ENCODE assay signal across 25 mouse cellular contexts in the genomic region with DNA sequence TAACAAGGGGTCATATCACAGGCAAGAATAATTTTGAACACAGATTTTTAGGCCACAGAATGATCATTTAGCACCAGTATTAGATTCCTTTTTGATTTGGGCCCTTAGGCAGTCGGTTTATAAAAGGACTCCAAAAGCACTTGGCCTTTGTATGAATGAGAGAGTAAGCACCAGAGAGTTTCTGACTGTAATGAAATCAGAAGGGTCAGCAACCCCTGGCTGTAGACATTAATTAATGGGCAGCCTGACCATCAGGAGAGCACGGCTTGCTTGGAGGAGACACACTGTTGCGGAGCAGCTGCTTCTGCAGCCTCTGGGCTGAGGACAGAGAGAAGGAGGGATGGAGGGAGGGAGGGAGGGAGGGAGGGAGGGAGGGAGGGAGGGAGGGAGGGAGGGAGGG. TPM values are rescaled to one million over a fixed set of nuclear protein-coding genes. Genes with fewer than 3 reads are reported as not detected.
DNase-seq lines count a peak whose midpoint lies in the region; ATAC-seq and TF ChIP-seq lines count a peak whose summit lies in the region.
"Had no signal": no experiment of that assay in that cellular context is flagged by ENCODE, and none has a peak within 500 bp of the region (broad histone marks: within the 10 kb centered on the region; RNA-seq: fewer than 3 reads in every experiment).

No protein-coding gene starts in this region.

- TF ChIP-seq CTCF in kidney, adult 2 months (conservative IDR thresholded peaks at IDR 0.05; ENCODE audit: insufficient read depth, insufficient read length, low read depth, low read length): no peak
- TF ChIP-seq CTCF in forebrain, postnatal 0 days (IDR thresholded peaks at IDR 0.05; ENCODE audit: low read depth): no peak

- no peak overlapping the region for H3K9ac ChIP-seq in midbrain, embryonic 15.5 days
- H3K9ac ChIP-seq in embryonic facial prominence, embryonic 14.5 days (ENCODE audit: low read depth, low read length): no peak overlapping the region
- no peak overlapping the region for H3K9ac ChIP-seq in forebrain, postnatal 0 days
- H3K9ac ChIP-seq: forebrain, embryonic 12.5 days; heart, embryonic 15.5 days; limb, embryonic 15.5 days; liver, embryonic 15.5 days; neural tube, embryonic 12.5 days had no signal

- no peak overlapping the region for H3K27ac ChIP-seq in kidney, adult 2 months (ENCODE audit: insufficient read depth, low read depth, low read length)
- H3K27ac ChIP-seq in midbrain, embryonic 10.5 days (replicated peaks): peak overlapping the region; percentile 49; the same call in 1 of the 2 replicates
- H3K27ac ChIP-seq in midbrain, embryonic 15.5 days: no peak overlapping the region
- no peak overlapping the region for H3K27ac ChIP-seq in embryonic facial prominence, embryonic 14.5 days (replicated peaks; ENCODE audit: low read depth, low read length)
- H3K27ac ChIP-seq in forebrain, postnatal 0 days (ENCODE audit: low read depth, low read length): no peak overlapping the region
- H3K27ac ChIP-seq: forebrain, embryonic 12.5 days; heart, adult 2 months; heart, embryonic 15.5 days; limb, embryonic 15.5 days; liver, embryonic 15.5 days; neural tube, embryonic 12.5 days had no signal

- no peak for ATAC-seq in midbrain, embryonic 15.5 days (replicated peaks)
- peak; percentile 60; the same call in 1 of the 2 replicates for ATAC-seq in embryonic facial prominence, embryonic 14.5 days (ENCODE audit: low read depth)
- ATAC-seq in forebrain, postnatal 0 days: no peak

- no peaks in the 10 kb centered on the region for H3K36me3 ChIP-seq in kidney, adult 2 months (ENCODE audit: control insufficient read depth, insufficient read depth, low read length)
- H3K36me3 ChIP-seq in midbrain, embryonic 10.5 days: no peaks in the 10 kb centered on the region
- H3K36me3 ChIP-seq in midbrain, embryonic 15.5 days (replicated peaks): no peaks in the 10 kb centered on the region
- H3K36me3 ChIP-seq in embryonic facial prominence, embryonic 14.5 days (ENCODE audit: control insufficient read depth, insufficient read depth, low read length): no peaks in the 10 kb centered on the region
- no peaks in the 10 kb centered on the region for H3K36me3 ChIP-seq in forebrain, postnatal 0 days (ENCODE audit: insufficient read depth)
- H3K36me3 ChIP-seq: forebrain, embryonic 12.5 days; heart, embryonic 15.5 days; limb, embryonic 15.5 days; liver, embryonic 15.5 days; neural tube, embryonic 12.5 days had no signal

- no peaks in the 10 kb centered on the region for H3K27me3 ChIP-seq in kidney, adult 2 months (replicated peaks; ENCODE audit: control insufficient read depth, insufficient read depth, low read length)
- no peaks in the 10 kb centered on the region for H3K27me3 ChIP-seq in midbrain, embryonic 10.5 days (ENCODE audit: low read depth, poor library complexity, severe bottlenecking)
- H3K27me3 ChIP-seq in midbrain, embryonic 15.5 days (replicated peaks): no peaks in the 10 kb centered on the region
- H3K27me3 ChIP-seq in embryonic facial prominence, embryonic 14.5 days (replicated peaks; ENCODE audit: control insufficient read depth, insufficient read depth, low read length): no peaks in the 10 kb centered on the region
- no peaks in the 10 kb centered on the region for H3K27me3 ChIP-seq in forebrain, postnatal 0 days (ENCODE audit: insufficient read depth, low read length)
- H3K27me3 ChIP-seq: forebrain, embryonic 12.5 days; heart, embryonic 15.5 days; limb, embryonic 15.5 days; liver, embryonic 15.5 days; neural tube, embryonic 12.5 days had no signal

- no peak overlapping the region for H3K4me3 ChIP-seq in kidney, adult 2 months (ENCODE audit: insufficient read depth, low read depth, low read length)
- H3K4me3 ChIP-seq in midbrain, embryonic 10.5 days: no peak overlapping the region
- H3K4me3 ChIP-seq in midbrain, embryonic 15.5 days: no peak overlapping the region
- no peak overlapping the region for H3K4me3 ChIP-seq in embryonic facial prominence, embryonic 14.5 days (ENCODE audit: low read depth, low read length)
- no peak overlapping the region for H3K4me3 ChIP-seq in forebrain, postnatal 0 days (ENCODE audit: low read depth, low read length)
- H3K4me3 ChIP-seq: forebrain, embryonic 12.5 days; heart, adult 2 months; heart, embryonic 15.5 days; limb, embryonic 15.5 days; liver, embryonic 15.5 days; neural tube, embryonic 12.5 days had no signal

- no peaks in the 10 kb centered on the region for H3K4me1 ChIP-seq in kidney, adult 2 months (ENCODE audit: control insufficient read depth, insufficient read depth, low read length)
- H3K4me1 ChIP-seq in midbrain, embryonic 10.5 days: peaks cover 8% of the 10 kb centered on the region
- H3K4me1 ChIP-seq in midbrain, embryonic 15.5 days: no peaks in the 10 kb centered on the region
- H3K4me1 ChIP-seq in embryonic facial prominence, embryonic 14.5 days (ENCODE audit: control insufficient read depth, insufficient read depth, low read length): peaks cover 3% of the 10 kb centered on the region; the same call in 1 of the 2 replicates
- no peaks in the 10 kb centered on the region for H3K4me1 ChIP-seq in forebrain, postnatal 0 days (ENCODE audit: insufficient read depth)
- H3K4me1 ChIP-seq: heart, embryonic 15.5 days; limb, embryonic 15.5 days; liver, embryonic 15.5 days; neural tube, embryonic 12.5 days had no signal

- no peak overlapping the region for H3K4me2 ChIP-seq in midbrain, embryonic 15.5 days
- no peak overlapping the region for H3K4me2 ChIP-seq in embryonic facial prominence, embryonic 14.5 days (ENCODE audit: low read depth, low read length)
- H3K4me2 ChIP-seq in forebrain, postnatal 0 days (ENCODE audit: low read depth): no peak overlapping the region
- H3K4me2 ChIP-seq: forebrain, embryonic 12.5 days; heart, embryonic 15.5 days; limb, embryonic 15.5 days; liver, embryonic 15.5 days; neural tube, embryonic 12.5 days had no signal

- TF ChIP-seq POLR2A in kidney, adult 2 months (IDR thresholded peaks at IDR 0.05; ENCODE audit: low read depth, low read length): no peak

- H3K9me3 ChIP-seq in midbrain, embryonic 10.5 days (replicated peaks): no peaks in the 10 kb centered on the region
- no peaks in the 10 kb centered on the region for H3K9me3 ChIP-seq in midbrain, embryonic 15.5 days
- H3K9me3 ChIP-seq in embryonic facial prominence, embryonic 14.5 days (ENCODE audit: control insufficient read depth, low read length): no peaks in the 10 kb centered on the region
- no peaks in the 10 kb centered on the region for H3K9me3 ChIP-seq in forebrain, postnatal 0 days (ENCODE audit: low read length)
- H3K9me3 ChIP-seq: forebrain, embryonic 12.5 days; heart, embryonic 15.5 days; limb, embryonic 15.5 days; liver, embryonic 15.5 days; neural tube, embryonic 12.5 days had no signal

- peak; percentile 44 for DNase-seq in kidney, postnatal 10 days
- DNase-seq in kidney, adult 2 months: no peak
- no peak for DNase-seq in midbrain, embryonic 10.5 days (ENCODE audit: low spot score)
- DNase-seq in embryonic facial prominence, embryonic 14.5 days (ENCODE audit: low spot score): no peak
- peak; percentile 84 for DNase-seq in retina, embryonic 14.5 days (ENCODE audit: low spot score)
- DNase-seq in forebrain, postnatal 0 days: no peak
- DNase-seq in cerebellum, adult 11-12 months: no peak
- DNase-seq: adrenal gland, adult 2 months; cerebellum, adult 9-10 months; gastrocnemius, postnatal 10 days; heart, adult 2 months; heart, postnatal 4 days; kidney, adult 18-20 months; right cerebral cortex, postnatal 14 days; spleen, adult 18-20 months had no signal

- WGBS in kidney, adult 2 months: 55% methylated on average over 3 of the region's 3 CpGs
- WGBS in midbrain, embryonic 10.5 days: 66% methylated on average over 3 of the region's 3 CpGs
- 58% methylated on average over 3 of the region's 3 CpGs for WGBS in midbrain, embryonic 15.5 days
- WGBS in embryonic facial prominence, embryonic 14.5 days: 39% methylated on average over 3 of the region's 3 CpGs
- WGBS in forebrain, postnatal 0 days: 39% methylated on average over 3 of the region's 3 CpGs

RNA-seq across cellular contexts. Expression of a gene that starts 30.4 kb away (rescaled TPM):
- not detected in 2 replicates for polyA plus RNA-seq in kidney, adult 2 months (2012; rRNA removed)
- not detected in 2 replicates for polyA plus RNA-seq in midbrain, embryonic 10.5 days (2016; fragmentation: Nextera tagmentation; extraction: Ambion mirVana)
- polyA plus RNA-seq in midbrain, embryonic 15.5 days (2015; fragmentation: Nextera tagmentation; extraction: Ambion mirVana): not detected in 2 replicates
- polyA plus RNA-seq in embryonic facial prominence, embryonic 14.5 days (2014; fragmentation: Nextera tagmentation; extraction: Ambion mirVana): not detected in 2 replicates
- total RNA-seq in forebrain, postnatal 0 days (2014; rRNA removed): not detected in 2 replicates
- not detected in 2 replicates for polyA plus RNA-seq in forebrain, postnatal 0 days (2015; fragmentation: Nextera tagmentation; extraction: Ambion mirVana)
- total RNA-seq: adrenal gland, adult 2 months; gastrocnemius, postnatal 10 days; heart, adult 2 months; heart, postnatal 4 days; layer of hippocampus, adult 18-20 months; layer of hippocampus, postnatal 25 days; left cerebral cortex, postnatal 10 days; megakaryocyte progenitor cell, adult 5-6 weeks had no signal
- polyA plus RNA-seq: adrenal gland, adult 2 months; forebrain, embryonic 12.5 days; heart, adult 2 months; heart, embryonic 15.5 days; limb, embryonic 15.5 days; liver, embryonic 15.5 days; neural tube, embryonic 12.5 days had no signal

Comparison
In these comparisons a context has a peak if more than half of its experiments do, and no peak if none do; other contexts are left out.
1. DNase-seq: peak in kidney, postnatal 10 days (single experiment) and retina, embryonic 14.5 days (single experiment); none in kidney, adult 2 months (single experiment), midbrain, embryonic 10.5 days (single experiment), embryonic facial prominence, embryonic 14.5 days (single experiment), forebrain, postnatal 0 days (single experiment) and cerebellum, adult 11-12 months (single experiment).